Mouse (Mus musculus) leukemia stem cell, adult 10-12 weeks (primary cell): ENCODE measurements around the gene Gm3685. TPM values are rescaled to one million over a fixed set of nuclear protein-coding genes. Genes with fewer than 3 reads are reported as not detected.

Source experiments
- polyA plus RNA-seq: library from polyadenylated mRNA; stranded (reverse); fragments of >175 nt; gene quantifications from 2 replicates; pipeline ENCODE4 v1.2.3, GENCODE M21; 2012; ENCODE audit warnings: low replicate concordance

Gm3685 gene
- not detected in 2 replicates for polyA plus RNA-seq

DNA sequence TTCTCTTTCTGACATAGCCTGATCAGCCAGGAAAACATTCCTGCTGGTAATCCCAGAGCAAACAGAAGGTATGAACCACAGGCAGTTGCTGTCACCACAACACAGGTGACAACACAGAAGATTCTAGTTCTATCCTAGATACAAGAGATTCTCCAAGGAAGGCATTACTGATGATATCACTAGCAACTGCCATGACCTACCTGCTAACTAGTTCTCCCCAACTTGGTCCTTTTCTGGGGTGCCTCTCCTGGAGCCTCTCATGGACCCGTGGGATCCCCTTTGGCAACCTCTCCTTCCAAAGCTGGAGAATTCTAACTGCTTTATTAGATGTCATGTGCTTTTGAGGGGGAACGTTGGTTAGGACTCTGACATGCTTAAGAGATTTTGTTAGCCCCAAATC lies at the start of gene Gm3685:
TSS of gene Gm3685 (minus strand) at position 101 of the 400 bp plus-strand sequence.

DNA sequence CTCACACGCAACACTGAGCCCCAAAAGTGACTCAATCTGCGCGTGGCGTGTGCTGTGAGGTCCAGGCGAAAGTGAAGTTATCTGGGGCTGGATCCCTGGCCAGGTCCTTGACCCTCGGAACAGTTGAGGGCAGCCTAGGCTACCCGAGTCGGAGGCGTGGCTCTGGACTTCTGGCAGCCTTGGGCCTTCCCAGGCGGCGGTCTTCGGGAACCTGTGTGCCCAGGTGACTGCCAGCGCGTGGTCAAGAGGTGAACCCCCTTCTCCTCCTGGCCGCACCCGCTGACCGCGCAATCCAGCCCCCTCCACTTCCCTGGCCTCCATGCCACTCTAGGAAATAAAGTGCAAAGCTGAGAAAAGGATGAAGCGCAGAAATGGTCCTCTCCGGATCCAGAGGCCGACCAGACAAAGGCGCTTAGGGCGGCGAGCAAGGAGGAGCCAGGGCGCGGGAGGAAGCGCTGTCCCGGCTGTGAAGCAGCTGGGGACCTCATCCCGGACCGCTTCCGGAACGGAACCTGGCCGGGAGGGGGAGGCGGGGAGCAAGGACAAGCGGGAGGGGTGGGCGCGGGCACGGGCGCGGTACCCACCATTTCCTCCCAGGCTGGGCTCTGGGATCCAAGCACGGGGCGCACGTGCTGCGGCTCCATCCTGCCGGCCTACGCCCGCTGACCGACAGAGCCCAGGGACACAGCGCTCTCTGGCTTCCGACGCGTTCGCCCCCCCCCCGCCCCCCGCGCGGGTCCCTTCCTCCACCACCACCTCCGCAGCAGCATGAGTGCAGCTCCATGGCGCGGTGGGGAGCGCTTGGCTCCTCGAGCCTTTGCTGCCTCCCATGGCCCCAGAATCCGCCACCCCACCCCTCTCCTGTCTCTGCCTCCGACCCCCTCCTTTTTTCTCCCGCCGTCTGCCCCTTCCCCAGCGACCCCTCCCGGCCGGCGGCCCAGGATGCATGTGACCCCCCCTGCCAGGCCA lies 17.7 kb downstream of the Gm3685 start, which contains the start of gene Gm10406:
TSS of gene Gm10406 (minus strand) at position 669 of the 969 bp plus-strand sequence.

Other genes starting within 250 kb of the Gm3685 start
- not detected in 2 replicates for gene Gm3642, start 204.7 kb downstream of the Gm3685 start, polyA plus RNA-seq
- gene Gm3667, start 155.0 kb downstream of the Gm3685 start, polyA plus RNA-seq = not detected in 2 replicates
- gene Gm6356, start 71.2 kb downstream of the Gm3685 start, polyA plus RNA-seq = not detected in 2 replicates
- gene Gm10406, start 17.5 kb downstream of the Gm3685 start, polyA plus RNA-seq = not detected in 2 replicates
- not detected in 2 replicates for gene Gm3696, start 55.7 kb upstream of the Gm3685 start, polyA plus RNA-seq
- not detected in 2 replicates for gene Gm6676, start 80.4 kb upstream of the Gm3685 start, polyA plus RNA-seq
- not detected in 2 replicates for gene Gm3512, start 129.6 kb upstream of the Gm3685 start, polyA plus RNA-seq
- not detected in 2 replicates for gene Gm16434, start 149.6 kb upstream of the Gm3685 start, polyA plus RNA-seq
- not detected in 2 replicates for gene Gm3727, start 219.7 kb upstream of the Gm3685 start, polyA plus RNA-seq